Mouse (Mus musculus): ENCODE data around the gene Pagr1b. TPM values are rescaled to one million over a fixed set of nuclear protein-coding genes. Genes with fewer than 3 reads are reported as not detected.

Pagr1b gene
- polyA plus RNA-seq, 1 experiment: 4.2 TPM

GRCm38 (mm10) chr7:126976878-126977459 is 39.3 kb downstream of the Pagr1b start:
- Histone ChIP-seq H3K4me1 (peaks cover 63% of the 10 kb centered on the region), H3K9me3 (no peaks in the 10 kb centered on the region), H3K36me3 (replicated peaks; ENCODE audit: low read length) (peaks cover 41% of the 10 kb centered on the region), H3K4me3 (replicated peaks) (peak overlapping the region; percentile 95), H3K27me3 (replicated peaks) (peaks cover 1% of the 10 kb centered on the region)
- TF ChIP-seq GATA1 (IDR thresholded peaks at IDR 0.05; ENCODE audit: borderline replicate concordance, low read length) (no peak), FLI1 (IDR thresholded peaks at IDR 0.05; ENCODE audit: low read length) (no peak)

GRCm38 (mm10) chr7:126975950-126976866 is 40.1 kb downstream of the Pagr1b start, which contains the start of gene Cdiptos:
Gene Cdiptos (minus strand): TSS chr7:126976098.
- TF ChIP-seq GATA1 (IDR thresholded peaks at IDR 0.05; ENCODE audit: borderline replicate concordance, low read length) (no peak), FLI1 (IDR thresholded peaks at IDR 0.05; ENCODE audit: low read length) (0 out of 2 replicates have a peak, but pooled peaks have one; percentile 16)

GRCm38 (mm10) chr7:126975893-126975949 is 40.6 kb downstream of the Pagr1b start, which contains the start of gene Cdipt:
Gene Cdipt (plus strand): TSS chr7:126975914.
- no peaks in the 10 kb centered on the region for H3K9me3 ChIP-seq
- peaks cover 60% of the 10 kb centered on the region for H3K4me1 ChIP-seq
- peak within 1 kb of the TSS; percentile 95 for H3K4me3 ChIP-seq (replicated peaks)
- TF ChIP-seq FLI1 (IDR thresholded peaks at IDR 0.05; ENCODE audit: low read length) (no peak), GATA1 (IDR thresholded peaks at IDR 0.05; ENCODE audit: borderline replicate concordance, low read length) (no peak)
- H3K36me3 ChIP-seq (replicated peaks; ENCODE audit: low read length): peaks cover 30% of the 10 kb centered on the region
- H3K27me3 ChIP-seq (replicated peaks): peaks cover 1% of the 10 kb centered on the region

More at GRCm38 (mm10) chr7:126975950-126976866, 40.1 kb downstream of the Pagr1b start, which contains the start of gene Cdiptos:
- Histone ChIP-seq H3K9me3 (no peaks in the 10 kb centered on the region), H3K4me1 (peaks cover 59% of the 10 kb centered on the region), H3K27me3 (replicated peaks) (peaks cover 1% of the 10 kb centered on the region), H3K36me3 (replicated peaks; ENCODE audit: low read length) (peaks cover 35% of the 10 kb centered on the region), H3K4me3 (replicated peaks) (peak within 1 kb of the TSS; percentile 95)

GRCm38 (mm10) chr7:126975493-126975892 is 40.8 kb downstream of the Pagr1b start:
- Histone ChIP-seq H3K27me3 (replicated peaks) (peaks cover 1% of the 10 kb centered on the region), H3K36me3 (replicated peaks; ENCODE audit: low read length) (peaks cover 29% of the 10 kb centered on the region), H3K4me3 (replicated peaks) (peak overlapping the region; percentile 95)

GRCm38 (mm10) chr7:126967361-126967760 is 48.9 kb downstream of the Pagr1b start:
- TF ChIP-seq FLI1 (IDR thresholded peaks at IDR 0.05; ENCODE audit: low read length) (no peak), GATA1 (IDR thresholded peaks at IDR 0.05; ENCODE audit: borderline replicate concordance, low read length) (no peak)
- H3K4me1 ChIP-seq: peaks cover 12% of the 10 kb centered on the region; the same call in 1 of the 2 replicates
- no peak overlapping the region for H3K4me3 ChIP-seq (replicated peaks)
- peaks cover 44% of the 10 kb centered on the region for H3K27me3 ChIP-seq (replicated peaks)
- H3K9me3 ChIP-seq: peaks cover 6% of the 10 kb centered on the region
- no peaks in the 10 kb centered on the region for H3K36me3 ChIP-seq (replicated peaks; ENCODE audit: low read length)

More at GRCm38 (mm10) chr7:126975493-126975892, 40.8 kb downstream of the Pagr1b start:
- TF ChIP-seq FLI1 (IDR thresholded peaks at IDR 0.05; ENCODE audit: low read length) (no peak), GATA1 (IDR thresholded peaks at IDR 0.05; ENCODE audit: borderline replicate concordance, low read length) (no peak)
- peaks cover 60% of the 10 kb centered on the region for H3K4me1 ChIP-seq
- H3K9me3 ChIP-seq: no peaks in the 10 kb centered on the region

- TF ChIP-seq GATA1 (IDR thresholded peaks at IDR 0.05; ENCODE audit: borderline replicate concordance, low read length) (no peak), FLI1 (IDR thresholded peaks at IDR 0.05; ENCODE audit: low read length) (no peak)
- no peak overlapping the region for H3K4me3 ChIP-seq (replicated peaks)
- H3K27me3 ChIP-seq (replicated peaks): peaks cover 59% of the 10 kb centered on the region
- peaks cover 8% of the 10 kb centered on the region; the same call in 1 of the 2 replicates for H3K4me1 ChIP-seq
- H3K9me3 ChIP-seq: peaks cover 6% of the 10 kb centered on the region
- no peaks in the 10 kb centered on the region for H3K36me3 ChIP-seq (replicated peaks; ENCODE audit: low read length)
Observed at GRCm38 (mm10) chr7:126965568-126965967, 50.7 kb downstream of the Pagr1b start.

GRCm38 (mm10) chr7:126963548-126964286 is 52.6 kb downstream of the Pagr1b start:
- no peaks in the 10 kb centered on the region for H3K9me3 ChIP-seq
- H3K4me1 ChIP-seq: peaks cover 12% of the 10 kb centered on the region; the same call in 1 of the 2 replicates
- TF ChIP-seq GATA1 (IDR thresholded peaks at IDR 0.05; ENCODE audit: borderline replicate concordance, low read length) (no peak), FLI1 (IDR thresholded peaks at IDR 0.05; ENCODE audit: low read length) (no peak)
- H3K4me3 ChIP-seq (replicated peaks): no peak overlapping the region
- no peaks in the 10 kb centered on the region for H3K36me3 ChIP-seq (replicated peaks; ENCODE audit: low read length)
- peaks cover 59% of the 10 kb centered on the region for H3K27me3 ChIP-seq (replicated peaks)

- Histone ChIP-seq H3K36me3 (replicated peaks; ENCODE audit: low read length) (no peaks in the 10 kb centered on the region), H3K27me3 (replicated peaks) (peaks cover 61% of the 10 kb centered on the region), H3K4me3 (replicated peaks) (no peak overlapping the region), H3K9me3 (no peaks in the 10 kb centered on the region), H3K4me1 (peaks cover 12% of the 10 kb centered on the region; the same call in 1 of the 2 replicates)
- TF ChIP-seq FLI1 (IDR thresholded peaks at IDR 0.05; ENCODE audit: low read length): no peak
- TF ChIP-seq GATA1 (IDR thresholded peaks at IDR 0.05; ENCODE audit: borderline replicate concordance, low read length): no peak
Observed at GRCm38 (mm10) chr7:126961965-126962364, 54.3 kb downstream of the Pagr1b start.

GRCm38 (mm10) chr7:126961095-126961494 is 55.2 kb downstream of the Pagr1b start:
- H3K4me3 ChIP-seq (replicated peaks): no peak overlapping the region
- H3K36me3 ChIP-seq (replicated peaks; ENCODE audit: low read length): no peaks in the 10 kb centered on the region
- TF ChIP-seq GATA1 (IDR thresholded peaks at IDR 0.05; ENCODE audit: borderline replicate concordance, low read length) (no peak), FLI1 (IDR thresholded peaks at IDR 0.05; ENCODE audit: low read length) (no peak)
- peaks cover 12% of the 10 kb centered on the region; the same call in 1 of the 2 replicates for H3K4me1 ChIP-seq
- no peaks in the 10 kb centered on the region for H3K9me3 ChIP-seq
- peaks cover 58% of the 10 kb centered on the region for H3K27me3 ChIP-seq (replicated peaks)

Measured in megakaryocyte, embryonic 14.5 days (primary cell).